Mouse (Mus musculus) liver, embryonic 13.5 days (tissue): ENCODE measurements around the gene AU022252. TPM values are rescaled to one million over a fixed set of nuclear protein-coding genes. Genes with fewer than 3 reads are reported as not detected.

Experiments used
- ATAC-seq: fragments of 200-750 bp; cut with Nextera tagmentation; 2 replicates; pipeline ENCODE4 v1.8.0; 2017; ENCODE audit warnings: low read depth, mild to moderate bottlenecking, moderate number of reproducible peaks, moderate library complexity
- DNase-seq: peaks from one replicate; pipeline ENCODE4 v3.0.0; 2022
- H3K27ac ChIP-seq: fragments of 300-500 bp; sonication (generic); 2 replicates; pipeline ENCODE4 v1.5.1; 2015; ENCODE audit warnings: moderate library complexity, mild to moderate bottlenecking, inconsistent platforms
- H3K27me3 ChIP-seq: fragments of 300-500 bp; sonication (generic); 2 replicates; pipeline ENCODE4 v1.6.1; 2015; ENCODE audit warnings: mild to moderate bottlenecking, inconsistent platforms
- H3K36me3 ChIP-seq: fragments of 300-500 bp; sonication (generic); 2 replicates; pipeline ENCODE4 v1.6.1; 2015; ENCODE audit warnings: mild to moderate bottlenecking, inconsistent platforms
- H3K4me1 ChIP-seq: fragments of 300-500 bp; sonication (generic); replicated peaks from 2 replicates; pipeline ENCODE4 v1.6.1; 2015; ENCODE audit warnings: inconsistent platforms
- H3K4me2 ChIP-seq: fragments of 300-500 bp; sonication (generic); 2 replicates; pipeline ENCODE4 v1.6.1; 2015; ENCODE audit warnings: inconsistent platforms, mild to moderate bottlenecking, moderate library complexity
- H3K4me3 ChIP-seq: fragments of 300-500 bp; sonication (generic); replicated peaks from 2 replicates; pipeline ENCODE4 v1.5.1; 2015; ENCODE audit warnings: mild to moderate bottlenecking, inconsistent platforms
- H3K9ac ChIP-seq: fragments of 300-500 bp; sonication (generic); 2 replicates; pipeline ENCODE4 v1.6.1; 2015; ENCODE audit warnings: mild to moderate bottlenecking, inconsistent platforms
- H3K9me3 ChIP-seq: fragments of 300-500 bp; sonication (generic); replicated peaks from 2 replicates; pipeline ENCODE4 v1.6.1; 2016; ENCODE audit warnings: inconsistent platforms
- WGBS: fragments of 180-500 bp; shearing (Covaris S2); methylation state at CpG from one replicate; pipeline ENCODE4 v1.1.7; 2015; ENCODE audit not compliant: insufficient replicate concordance; 5-methylcytosine and 5-hydroxymethylcytosine counted together
- polyA plus RNA-seq: library from polyadenylated mRNA; unstranded; fragments of >200 nt; fragmentation: Nextera tagmentation; extraction: Ambion mirVana; gene quantifications from 2 replicates; pipeline ENCODE4 v1.2.1, GENCODE M21; 2015

Gene AU022252
- polyA plus RNA-seq, 1 experiment from 2014 or later = 16.1 TPM

DNA sequence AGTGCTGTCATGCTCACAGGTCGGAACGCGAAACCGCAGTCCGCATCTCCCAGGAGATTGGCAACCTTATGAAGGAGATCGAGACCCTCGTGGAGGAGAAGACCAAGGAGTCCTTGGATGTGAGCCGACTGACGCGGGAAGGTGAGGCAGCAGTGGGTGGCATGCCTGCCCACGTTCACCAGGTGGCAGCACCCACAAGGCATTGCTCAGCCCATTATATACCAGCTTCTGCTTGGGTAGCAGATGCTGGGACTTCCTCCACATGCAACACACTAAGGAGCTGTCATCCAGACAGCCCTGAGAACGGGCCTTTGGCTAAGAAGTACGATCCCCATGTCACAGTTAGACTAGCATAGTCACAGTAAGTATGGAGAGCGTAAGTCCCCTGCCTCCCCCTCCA is 9.2 kb upstream of the AU022252 start:
- Histone ChIP-seq H3K27me3 (no peaks in the 10 kb centered on the region), H3K4me3 (no peak overlapping the region), H3K36me3 (peaks cover 26% of the 10 kb centered on the region), H3K4me2 (no peak overlapping the region), H3K4me1 (peaks cover 22% of the 10 kb centered on the region), H3K9me3 (no peaks in the 10 kb centered on the region), H3K27ac (no peak overlapping the region), H3K9ac (no peak overlapping the region)
- 77% methylated on average over 14 of the region's 14 CpGs for WGBS
- ATAC-seq (no peak), DNase-seq (no peak)

DNA sequence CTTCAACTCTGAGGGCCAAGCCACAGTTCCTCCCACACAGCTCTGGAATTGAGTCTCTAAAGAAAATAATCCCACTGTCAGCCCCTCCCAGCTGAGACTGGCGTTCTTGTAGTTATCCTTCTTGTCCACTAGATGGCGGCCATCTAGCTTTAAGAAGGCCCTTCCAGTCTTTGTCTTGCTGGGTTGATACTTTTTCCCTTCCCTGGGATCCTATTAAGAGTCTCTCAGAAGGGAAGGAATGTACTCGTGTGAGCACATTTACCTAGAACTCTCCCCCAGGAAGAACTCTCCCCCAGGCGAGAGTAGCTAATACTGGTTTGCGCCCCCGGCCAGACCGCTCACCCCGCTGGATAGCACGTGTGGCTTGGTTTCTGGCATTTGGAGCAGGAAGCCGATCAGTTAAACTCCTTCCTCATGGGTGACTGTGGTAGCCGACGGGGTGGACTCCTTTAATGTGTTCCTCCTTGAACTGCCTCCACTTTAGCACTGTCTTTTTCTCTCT is 6.7 kb upstream of the AU022252 start:
- Histone ChIP-seq H3K4me3 (peak overlapping the region; percentile 29), H3K27me3 (no peaks in the 10 kb centered on the region), H3K36me3 (peaks cover 28% of the 10 kb centered on the region), H3K9ac (peak overlapping the region; percentile 52), H3K4me1 (peaks cover 23% of the 10 kb centered on the region), H3K4me2 (peak overlapping the region; percentile 52), H3K9me3 (no peaks in the 10 kb centered on the region), H3K27ac (no peak overlapping the region)
- 19% methylated on average over 12 of the region's 12 CpGs for WGBS
- ATAC-seq = peak; percentile 58
- peak; percentile 35 for DNase-seq

DNA sequence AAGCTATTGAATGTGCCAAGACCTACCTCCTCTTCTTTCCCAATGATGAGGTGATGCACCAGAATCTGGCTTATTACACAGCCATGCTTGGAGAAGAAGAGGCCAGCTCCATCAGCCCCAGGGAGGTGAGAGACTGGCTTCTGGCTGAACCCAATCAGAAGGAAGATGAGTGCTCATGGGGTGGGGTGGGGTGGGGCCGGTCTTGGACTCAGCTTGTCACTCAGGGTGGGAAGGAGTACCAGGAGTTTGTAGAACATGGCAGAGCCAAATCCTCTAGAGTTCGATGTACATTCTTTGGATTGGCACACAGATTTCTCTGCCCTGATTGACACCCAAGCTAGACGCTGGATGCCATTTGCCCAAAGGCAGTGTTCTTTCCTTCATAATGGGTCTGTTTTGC is 6.1 kb upstream of the AU022252 start:
- WGBS = 58% methylated on average over 3 of the region's 3 CpGs
- DNase-seq (no peak), ATAC-seq (peak; percentile 64; the same call in 1 of the 2 replicates)
- H3K9me3 ChIP-seq = no peaks in the 10 kb centered on the region
- peak overlapping the region; percentile 52 for H3K4me2 ChIP-seq
- H3K36me3 ChIP-seq = peaks cover 23% of the 10 kb centered on the region
- peaks cover 28% of the 10 kb centered on the region for H3K4me1 ChIP-seq
- no peak overlapping the region; the same call in 1 of the 2 replicates for H3K27ac ChIP-seq
- peak overlapping the region; percentile 25 for H3K4me3 ChIP-seq
- peaks cover 3% of the 10 kb centered on the region; the same call in 1 of the 2 replicates for H3K27me3 ChIP-seq
- H3K9ac ChIP-seq = no peak overlapping the region; the same call in 1 of the 2 replicates

DNA sequence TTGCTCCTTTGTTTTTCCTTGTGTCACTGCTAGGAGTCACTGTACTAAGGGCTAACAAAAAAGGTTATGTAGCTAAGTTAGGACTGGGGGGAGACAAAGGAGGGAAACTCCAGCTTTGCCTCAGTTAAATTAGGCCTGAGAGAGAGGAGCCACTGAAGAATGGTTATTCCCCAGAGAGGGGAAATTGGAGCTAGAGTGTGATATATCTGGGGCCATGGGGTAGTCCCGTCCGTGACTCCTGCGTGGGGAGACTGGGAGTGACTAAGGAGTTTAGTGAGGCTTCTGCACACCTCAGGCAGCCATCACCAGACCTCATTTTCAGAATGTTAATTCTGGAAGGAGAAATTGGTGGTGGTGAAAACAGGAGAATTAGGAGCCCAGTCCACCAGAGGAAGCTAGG is 1.8 kb upstream of the AU022252 start:
- ATAC-seq = no peak
- Histone ChIP-seq H3K27me3 (peaks cover 6% of the 10 kb centered on the region; the same call in 1 of the 2 replicates), H3K4me2 (peak overlapping the region; percentile 99), H3K27ac (no peak overlapping the region), H3K4me1 (peaks cover 36% of the 10 kb centered on the region), H3K36me3 (0 out of 2 replicates have a peak, but pooled peaks cover 13% of the 10 kb centered on the region), H3K9me3 (no peaks in the 10 kb centered on the region), H3K9ac (no peak overlapping the region), H3K4me3 (peak overlapping the region; percentile 84)
- WGBS = 71% methylated on average over 3 of the region's 3 CpGs
- no peak for DNase-seq

DNA sequence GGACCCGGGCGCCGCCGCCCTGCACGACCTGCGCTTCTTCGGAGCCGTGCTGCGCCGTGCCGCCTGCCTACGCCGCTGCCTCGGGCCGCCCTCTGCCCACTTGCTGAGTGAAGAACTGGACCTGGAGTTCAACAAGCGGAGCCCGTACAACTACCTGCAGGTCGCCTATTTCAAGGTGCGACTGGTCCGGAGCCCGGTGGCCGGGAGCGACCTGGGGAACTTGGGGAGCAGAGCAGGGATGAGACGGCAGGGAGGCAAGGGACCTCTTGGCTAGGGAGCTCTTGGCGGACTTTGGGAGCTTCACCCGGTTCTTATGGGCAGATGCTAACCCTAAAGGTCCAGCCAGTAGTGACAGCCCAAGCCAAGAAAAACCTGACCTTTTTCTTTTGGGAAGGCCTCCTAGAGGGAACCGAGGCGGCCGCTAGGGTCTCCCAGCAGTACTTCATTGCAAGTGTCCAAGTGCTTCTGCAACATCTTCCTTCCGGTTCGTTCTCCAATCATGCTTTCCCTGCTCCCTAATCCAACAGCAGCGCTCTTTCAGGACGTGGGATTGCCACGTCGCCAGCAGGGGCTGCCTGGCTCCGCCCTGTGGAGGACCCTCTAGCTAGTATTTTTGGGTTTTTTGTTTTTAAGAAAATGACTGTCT is 867 bp upstream of the AU022252 start:
- H3K4me2 ChIP-seq = peak overlapping the region; percentile 99
- peak overlapping the region; percentile 87 for H3K9ac ChIP-seq
- H3K4me3 ChIP-seq = peak overlapping the region; percentile 84
- H3K27me3 ChIP-seq = peaks cover 6% of the 10 kb centered on the region; the same call in 1 of the 2 replicates
- peaks cover 14% of the 10 kb centered on the region; the same call in 1 of the 2 replicates for H3K36me3 ChIP-seq
- no peaks in the 10 kb centered on the region for H3K9me3 ChIP-seq
- peak; percentile 12 for DNase-seq
- peak; percentile 45 for ATAC-seq
- H3K27ac ChIP-seq = peak overlapping the region; percentile 59
- peaks cover 27% of the 10 kb centered on the region for H3K4me1 ChIP-seq
- under 1% methylated on average over 36 of the region's 36 CpGs for WGBS

DNA sequence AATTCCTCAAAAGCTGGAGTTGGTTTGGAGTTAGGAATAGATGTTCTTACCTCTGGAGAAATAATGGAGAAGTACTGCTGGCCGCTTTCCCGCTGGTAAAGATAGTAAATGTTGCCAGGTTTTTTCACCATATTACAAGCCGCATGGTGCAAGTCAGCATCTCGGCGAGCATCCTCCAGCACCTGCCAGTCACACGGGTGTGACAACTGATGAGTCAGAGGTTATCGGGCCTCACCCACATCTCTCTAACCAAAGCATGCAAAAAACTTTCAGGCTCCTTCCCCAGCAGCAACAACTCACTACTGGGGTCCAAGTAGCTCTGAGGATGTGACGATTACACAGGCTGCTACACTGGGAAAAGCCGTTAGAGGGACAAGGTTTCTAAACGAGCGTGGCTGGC is 5.8 kb downstream of the AU022252 start:
- WGBS = 79% methylated on average over 11 of the region's 11 CpGs

DNA sequence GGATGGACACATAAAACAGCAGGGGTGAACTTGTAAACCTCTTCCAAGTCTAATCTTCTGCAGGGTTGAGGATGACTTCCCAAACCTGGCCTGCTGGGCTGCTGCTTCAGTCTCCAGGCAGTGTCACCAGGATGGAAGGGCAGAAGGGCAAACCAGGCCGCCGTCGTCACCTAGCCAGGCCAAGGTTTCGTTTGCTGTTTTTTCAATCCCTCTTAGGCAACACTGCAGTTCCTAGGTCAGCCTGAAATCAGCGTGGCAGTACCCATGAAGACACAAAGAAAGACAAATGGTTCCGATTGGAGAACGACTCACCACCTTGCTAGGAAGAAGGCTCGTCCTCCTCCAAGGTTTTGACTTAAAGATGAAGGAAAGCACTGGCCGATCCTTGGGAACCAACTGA is 6.8 kb downstream of the AU022252 start:
- H3K4me2 ChIP-seq = no peak overlapping the region
- no peaks in the 10 kb centered on the region for H3K9me3 ChIP-seq
- H3K9ac ChIP-seq = no peak overlapping the region
- peaks cover 47% of the 10 kb centered on the region for H3K36me3 ChIP-seq
- peaks cover 18% of the 10 kb centered on the region for H3K4me1 ChIP-seq
- H3K27ac ChIP-seq = no peak overlapping the region
- WGBS = 70% methylated on average over 9 of the region's 9 CpGs
- H3K27me3 ChIP-seq = no peaks in the 10 kb centered on the region
- no peak for DNase-seq
- no peak overlapping the region for H3K4me3 ChIP-seq
- ATAC-seq = no peak

More for the DNA sequence above, 5.8 kb downstream of the AU022252 start:
- Histone ChIP-seq H3K4me1 (peaks cover 24% of the 10 kb centered on the region), H3K36me3 (peaks cover 47% of the 10 kb centered on the region), H3K27ac (peak overlapping the region; percentile 47; the same call in 1 of the 2 replicates), H3K4me2 (no peak overlapping the region), H3K9ac (no peak overlapping the region), H3K9me3 (no peaks in the 10 kb centered on the region), H3K27me3 (no peaks in the 10 kb centered on the region), H3K4me3 (no peak overlapping the region)
- ATAC-seq (peak; percentile 64), DNase-seq (no peak)

DNA sequence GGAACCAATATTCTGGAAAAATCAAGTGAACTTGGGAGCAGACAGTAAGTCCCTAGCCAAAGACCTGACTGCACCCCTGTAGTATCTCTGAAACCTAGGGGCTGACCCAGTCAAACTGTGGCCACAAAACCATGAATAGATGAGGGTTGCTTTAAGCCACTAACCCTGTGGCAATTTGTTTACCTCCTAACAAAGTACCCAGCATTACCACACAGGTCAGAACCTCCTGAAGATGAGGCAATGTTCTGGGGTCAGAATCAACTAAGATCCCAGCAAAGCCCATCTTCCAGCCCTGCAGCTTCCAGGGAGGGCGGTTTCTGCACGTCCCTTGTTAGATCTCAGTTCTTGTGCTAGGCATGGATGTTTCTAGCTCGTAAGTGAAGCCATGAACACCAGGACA is 8.0 kb downstream of the AU022252 start:
- Histone ChIP-seq H3K27me3 (no peaks in the 10 kb centered on the region), H3K27ac (no peak overlapping the region), H3K9me3 (no peaks in the 10 kb centered on the region), H3K4me2 (no peak overlapping the region), H3K4me1 (peaks cover 18% of the 10 kb centered on the region), H3K36me3 (peaks cover 43% of the 10 kb centered on the region), H3K4me3 (no peak overlapping the region), H3K9ac (no peak overlapping the region)
- ATAC-seq (no peak), DNase-seq (no peak)
- WGBS = 77% methylated on average over 3 of the region's 3 CpGs

DNA sequence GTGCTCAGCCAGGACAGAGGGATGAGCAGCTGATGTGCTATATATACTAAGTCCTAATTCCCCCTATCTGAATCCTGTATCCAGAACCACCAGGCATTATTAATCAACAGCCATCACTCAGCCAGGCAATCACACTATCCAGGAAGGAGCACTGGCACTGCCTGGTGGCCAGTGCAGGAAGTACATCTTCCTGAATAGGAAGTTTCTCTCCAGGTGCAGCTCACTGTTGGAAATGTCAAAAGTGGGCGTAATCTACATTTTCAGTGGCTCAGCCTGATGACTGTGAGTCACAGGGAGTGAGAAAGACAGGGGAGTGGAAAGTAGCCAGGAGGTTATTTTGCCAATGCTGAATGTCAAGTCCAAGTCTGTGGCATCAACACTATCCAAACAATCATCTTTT is 8.8 kb downstream of the AU022252 start:
- ATAC-seq = peak; percentile 24; the same call in 1 of the 2 replicates
- DNase-seq = peak; percentile 35
- 62% methylated on average over 1 of the region's 1 CpGs for WGBS

DNA sequence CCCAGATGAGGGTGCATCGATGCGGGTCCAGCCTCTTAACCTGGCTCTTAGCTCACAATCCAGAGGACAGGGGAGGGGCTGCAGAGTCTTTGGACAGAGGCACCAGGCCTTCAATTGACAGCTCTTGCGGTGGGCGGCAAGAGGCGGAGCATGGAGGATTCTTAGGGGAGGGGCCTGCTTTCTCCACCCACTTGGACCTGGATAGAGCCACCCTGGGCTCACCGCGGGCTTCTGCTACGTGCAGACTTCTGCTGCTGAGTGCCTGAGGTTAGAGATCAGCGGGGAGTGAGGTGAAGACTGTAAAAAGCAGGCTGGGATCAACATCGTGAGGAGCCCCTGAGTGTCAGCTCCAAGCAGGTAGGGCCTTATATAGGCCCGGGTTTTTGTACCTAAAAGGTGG is 14.3 kb downstream of the AU022252 start, which contains the start of gene Tmem269:
Tmem269 (minus strand) TSS at position 49 of the 400 bp plus-strand sequence.
- 14% methylated on average over 11 of the region's 11 CpGs for WGBS
- Histone ChIP-seq H3K36me3 (no peaks in the 10 kb centered on the region), H3K27ac (no peak within 1 kb of the TSS), H3K27me3 (peaks cover 16% of the 10 kb centered on the region), H3K4me2 (no peak within 1 kb of the TSS), H3K4me1 (peaks cover 10% of the 10 kb centered on the region; the same call in 1 of the 2 replicates), H3K9me3 (no peaks in the 10 kb centered on the region), H3K4me3 (no peak within 1 kb of the TSS), H3K9ac (no peak within 1 kb of the TSS)
- no peak for DNase-seq
- peak; percentile 43; the same call in 1 of the 2 replicates for ATAC-seq

More for the DNA sequence above, 8.8 kb downstream of the AU022252 start:
- no peak overlapping the region for H3K4me3 ChIP-seq
- H3K27ac ChIP-seq = no peak overlapping the region
- peaks cover 41% of the 10 kb centered on the region for H3K36me3 ChIP-seq
- H3K4me2 ChIP-seq = no peak overlapping the region
- H3K9ac ChIP-seq = no peak overlapping the region
- H3K4me1 ChIP-seq = peaks cover 18% of the 10 kb centered on the region
- H3K27me3 ChIP-seq = no peaks in the 10 kb centered on the region
- H3K9me3 ChIP-seq = no peaks in the 10 kb centered on the region

DNA sequence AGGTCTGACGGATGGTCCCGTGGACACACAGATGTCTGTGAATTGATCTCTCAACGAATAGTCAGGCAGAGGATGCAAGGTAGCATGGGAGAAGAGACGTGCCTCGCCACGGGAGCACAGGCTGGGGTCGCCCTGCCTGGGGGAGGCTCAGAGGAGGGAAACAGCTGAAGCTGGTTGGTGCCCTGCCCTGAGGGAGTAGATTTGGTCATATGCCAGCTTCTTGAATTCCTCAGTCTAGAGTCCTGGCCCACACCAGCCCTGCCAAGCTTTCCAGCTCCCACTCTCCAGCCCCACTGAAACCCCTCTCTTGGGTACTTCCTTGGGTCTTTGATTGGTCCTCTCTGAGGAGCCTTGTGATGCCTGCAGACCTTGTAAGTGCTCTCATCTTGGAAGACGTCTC is 15.8 kb downstream of the AU022252 start:
- Histone ChIP-seq H3K36me3 (no peaks in the 10 kb centered on the region), H3K9me3 (no peaks in the 10 kb centered on the region), H3K9ac (no peak overlapping the region), H3K27me3 (peaks cover 16% of the 10 kb centered on the region), H3K4me3 (no peak overlapping the region), H3K27ac (no peak overlapping the region), H3K4me2 (no peak overlapping the region), H3K4me1 (0 out of 2 replicates have a peak, but pooled peaks cover 2% of the 10 kb centered on the region)
- ATAC-seq (no peak), DNase-seq (no peak)
- 66% methylated on average over 8 of the region's 8 CpGs for WGBS
